Mouse (Mus musculus): Measurements from ENCODE around the gene Rgs16. TPM values are rescaled to one million over a fixed set of nuclear protein-coding genes. Genes with fewer than 3 reads are reported as not detected.

The Rgs16 gene
- polyA plus RNA-seq, 1 experiment from 2014 or later: 1.5 TPM

DNA sequence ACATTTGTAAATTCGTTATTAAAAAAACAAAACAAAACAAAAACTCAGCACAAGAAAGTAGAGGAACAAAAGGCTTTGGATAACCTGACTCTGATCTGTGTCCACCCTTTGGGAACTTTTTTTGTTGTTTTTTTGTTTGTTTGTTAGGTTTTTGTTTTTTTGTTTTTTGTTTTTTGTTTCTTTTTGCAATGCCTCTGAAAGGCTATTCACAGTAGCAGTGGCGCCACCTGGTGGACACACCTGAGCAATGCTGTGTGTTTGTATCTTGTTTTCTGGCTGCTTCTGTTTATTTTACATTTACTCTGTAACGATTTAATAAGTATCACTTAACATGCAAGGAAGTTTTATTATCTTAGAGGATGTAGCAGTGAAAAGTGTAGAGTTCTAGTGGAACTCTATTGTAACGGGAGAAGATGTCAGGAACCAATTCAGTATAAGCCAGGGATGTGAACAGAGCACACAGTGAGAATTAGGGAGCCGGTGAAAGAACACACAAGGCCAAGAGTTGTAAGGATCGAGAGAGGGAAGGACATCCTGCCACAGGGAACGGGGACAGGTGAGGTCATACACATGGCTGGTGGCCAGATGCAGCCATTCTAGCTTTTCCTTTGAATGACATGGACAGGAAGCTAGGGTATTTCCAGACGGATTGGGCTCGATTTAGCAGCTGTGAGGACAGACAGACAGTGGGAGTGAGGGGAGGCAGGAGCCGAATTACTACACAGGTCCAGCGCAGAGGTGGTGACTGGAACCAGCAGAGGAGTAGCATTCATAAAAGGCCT is 2.4 kb downstream of the Rgs16 start:
- Histone ChIP-seq H3K36me3 (ENCODE audit: control insufficient read depth, insufficient read depth, low read length) (no peaks in the 10 kb centered on the region), H3K27me3 (ENCODE audit: control insufficient read depth, insufficient read depth, low read length) (peaks cover 21% of the 10 kb centered on the region), H3K4me1 (ENCODE audit: control insufficient read depth, insufficient read depth, low read length) (peaks cover 4% of the 10 kb centered on the region; the same call in 1 of the 2 replicates), H3K27ac (ENCODE audit: low read depth, low read length) (no peak overlapping the region), H3K4me3 (ENCODE audit: low read length) (no peak overlapping the region), H3K9me3 (ENCODE audit: control insufficient read depth, low read length) (no peaks in the 10 kb centered on the region), H3K4me2 (replicated peaks; ENCODE audit: low read depth, low read length) (no peak overlapping the region), H3K9ac (ENCODE audit: low read depth, low read length) (no peak overlapping the region)
- 48% methylated on average over 11 of the region's 11 CpGs for WGBS
- no peak for ATAC-seq (ENCODE audit: low FRiP score, low TSS enrichment)

DNA sequence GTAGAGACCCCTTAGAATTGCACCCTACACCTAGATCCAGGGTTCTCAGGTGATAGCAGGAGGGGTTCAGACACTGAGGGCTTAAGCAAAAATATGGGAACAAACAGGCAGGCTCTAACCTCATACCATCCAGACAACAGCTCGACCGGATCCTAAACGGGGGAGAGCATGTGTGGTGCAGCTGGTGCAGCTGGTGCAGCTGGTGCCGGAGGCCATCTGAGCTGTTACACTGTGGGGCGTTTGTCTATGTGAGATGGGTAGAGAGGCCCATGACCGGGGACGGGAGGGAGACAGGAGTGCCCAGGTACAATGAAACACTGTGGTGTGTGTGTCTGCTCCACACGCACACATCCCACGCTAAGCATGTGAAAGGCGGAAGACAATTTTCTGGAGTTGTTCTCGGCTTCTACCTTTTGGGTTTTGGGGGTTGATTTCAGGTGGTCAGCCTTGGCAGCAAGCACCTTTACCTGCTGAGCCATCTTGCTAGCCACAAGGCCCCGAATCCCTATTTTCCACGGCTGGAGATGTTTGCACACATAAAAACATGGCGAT is 6.0 kb downstream of the Rgs16 start:
- Histone ChIP-seq H3K27me3 (ENCODE audit: control insufficient read depth, insufficient read depth, low read length) (peaks cover 2% of the 10 kb centered on the region; the same call in 1 of the 2 replicates), H3K9me3 (ENCODE audit: control insufficient read depth, low read length) (no peaks in the 10 kb centered on the region), H3K4me3 (ENCODE audit: low read length) (no peak overlapping the region), H3K36me3 (ENCODE audit: control insufficient read depth, insufficient read depth, low read length) (no peaks in the 10 kb centered on the region), H3K4me2 (replicated peaks; ENCODE audit: low read depth, low read length) (no peak overlapping the region), H3K9ac (ENCODE audit: low read depth, low read length) (no peak overlapping the region), H3K27ac (ENCODE audit: low read depth, low read length) (no peak overlapping the region), H3K4me1 (ENCODE audit: control insufficient read depth, insufficient read depth, low read length) (peaks cover 14% of the 10 kb centered on the region; the same call in 1 of the 2 replicates)
- no peak for ATAC-seq (ENCODE audit: low FRiP score, low TSS enrichment)
- 81% methylated on average over 14 of the region's 14 CpGs for WGBS

DNA sequence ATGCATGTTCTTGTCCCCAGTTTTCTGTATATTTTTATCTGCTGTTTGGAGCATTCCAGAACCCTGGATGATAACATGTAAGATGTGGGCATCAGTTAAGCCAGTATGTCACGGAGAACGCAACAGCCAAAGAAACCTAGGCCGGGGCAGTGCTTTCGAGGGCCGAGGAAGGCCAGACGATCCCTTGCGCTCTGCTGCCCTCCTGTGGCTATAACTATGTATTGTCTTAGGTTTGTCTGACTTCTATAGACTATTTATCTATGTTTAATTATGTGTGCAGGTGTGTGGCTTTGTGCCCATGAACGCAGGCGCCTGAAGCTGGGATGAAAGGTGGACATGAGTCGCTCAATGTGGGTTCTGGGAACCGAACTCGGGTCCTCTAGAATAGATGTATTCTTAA is 6.6 kb downstream of the Rgs16 start:
- no peak overlapping the region for H3K27ac ChIP-seq (ENCODE audit: low read depth, low read length)
- no peak overlapping the region for H3K4me2 ChIP-seq (replicated peaks; ENCODE audit: low read depth, low read length)
- no peak overlapping the region for H3K9ac ChIP-seq (ENCODE audit: low read depth, low read length)
- H3K4me1 ChIP-seq (ENCODE audit: control insufficient read depth, insufficient read depth, low read length): peaks cover 15% of the 10 kb centered on the region; the same call in 1 of the 2 replicates
- no peak overlapping the region for H3K4me3 ChIP-seq (ENCODE audit: low read length)
- H3K27me3 ChIP-seq (ENCODE audit: control insufficient read depth, insufficient read depth, low read length): no peaks in the 10 kb centered on the region
- ATAC-seq (ENCODE audit: low FRiP score, low TSS enrichment): no peak
- no peaks in the 10 kb centered on the region for H3K9me3 ChIP-seq (ENCODE audit: control insufficient read depth, low read length)
- H3K36me3 ChIP-seq (ENCODE audit: control insufficient read depth, insufficient read depth, low read length): no peaks in the 10 kb centered on the region
- 3% methylated on average over 12 of the region's 12 CpGs for WGBS

DNA sequence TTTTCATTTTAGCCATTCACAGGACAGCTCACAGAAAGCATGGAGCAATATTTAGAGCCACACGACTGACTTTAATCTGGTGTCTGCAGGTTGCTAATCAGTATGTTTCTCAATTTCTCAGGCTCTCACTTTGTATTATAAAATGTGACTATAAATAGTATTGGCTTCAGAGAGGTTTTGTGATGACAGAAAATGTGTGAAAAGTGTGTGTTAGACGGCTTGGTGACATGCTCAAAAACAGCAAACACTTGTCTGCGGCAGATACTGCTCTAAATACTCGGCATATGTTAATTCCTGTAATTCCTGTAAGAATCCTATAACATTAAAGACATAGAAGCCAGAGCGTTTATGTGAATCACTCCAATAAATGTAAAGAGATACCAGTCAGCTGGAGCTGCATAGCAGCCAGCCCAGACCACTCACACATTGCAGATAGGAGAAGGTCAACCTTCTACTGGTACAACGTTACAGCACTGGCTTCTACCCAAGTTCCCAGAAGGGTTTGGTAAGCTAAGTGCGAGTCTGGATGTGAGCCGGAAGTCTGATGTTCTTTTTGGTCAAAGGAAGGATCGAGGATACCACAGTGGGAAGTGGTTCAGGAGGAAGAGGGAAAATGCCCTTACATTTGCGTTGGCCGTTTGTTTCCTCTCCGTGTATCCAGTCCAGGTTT is 7.8 kb downstream of the Rgs16 start:
- WGBS: 60% methylated on average over 12 of the region's 12 CpGs
- no peak overlapping the region for H3K4me2 ChIP-seq (replicated peaks; ENCODE audit: low read depth, low read length)
- H3K27me3 ChIP-seq (ENCODE audit: control insufficient read depth, insufficient read depth, low read length): no peaks in the 10 kb centered on the region
- H3K9ac ChIP-seq (ENCODE audit: low read depth, low read length): no peak overlapping the region
- H3K27ac ChIP-seq (ENCODE audit: low read depth, low read length): 0 out of 2 replicates have a peak overlapping the region, but pooled peaks have one; percentile 4
- no peaks in the 10 kb centered on the region for H3K9me3 ChIP-seq (ENCODE audit: control insufficient read depth, low read length)
- ATAC-seq (ENCODE audit: low FRiP score, low TSS enrichment): no peak
- no peaks in the 10 kb centered on the region for H3K36me3 ChIP-seq (ENCODE audit: control insufficient read depth, insufficient read depth, low read length)
- H3K4me1 ChIP-seq (ENCODE audit: control insufficient read depth, insufficient read depth, low read length): peaks cover 20% of the 10 kb centered on the region; the same call in 1 of the 2 replicates
- H3K4me3 ChIP-seq (ENCODE audit: low read length): no peak overlapping the region

DNA sequence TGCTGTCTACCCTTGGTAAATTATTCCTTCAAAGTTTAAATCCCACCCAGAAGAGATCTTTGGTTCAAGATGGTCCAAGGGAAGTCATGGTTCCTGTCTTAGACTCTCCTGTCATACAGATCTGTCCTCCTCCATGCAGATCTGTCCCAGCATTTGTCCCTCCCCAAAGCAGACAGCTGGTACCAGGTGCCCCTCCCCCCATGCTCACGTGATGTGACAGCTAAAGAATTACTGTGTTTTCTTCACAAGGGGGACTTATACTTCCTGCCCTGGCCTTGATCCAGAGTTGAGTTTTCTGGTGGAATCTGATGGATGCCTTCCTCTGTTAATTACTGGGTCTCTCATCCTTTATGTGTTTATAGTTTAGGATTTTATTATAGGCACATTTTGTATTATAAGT is 8.4 kb downstream of the Rgs16 start:
- H3K4me1 ChIP-seq (ENCODE audit: control insufficient read depth, insufficient read depth, low read length): peaks cover 20% of the 10 kb centered on the region; the same call in 1 of the 2 replicates
- ATAC-seq (ENCODE audit: low FRiP score, low TSS enrichment): 0 out of 2 replicates have a peak, but pooled peaks have one; percentile 11
- H3K4me3 ChIP-seq (ENCODE audit: low read length): no peak overlapping the region
- H3K27me3 ChIP-seq (ENCODE audit: control insufficient read depth, insufficient read depth, low read length): no peaks in the 10 kb centered on the region
- WGBS: 6% methylated on average over 1 of the region's 1 CpGs
- H3K9me3 ChIP-seq (ENCODE audit: control insufficient read depth, low read length): no peaks in the 10 kb centered on the region
- no peaks in the 10 kb centered on the region for H3K36me3 ChIP-seq (ENCODE audit: control insufficient read depth, insufficient read depth, low read length)
- H3K9ac ChIP-seq (ENCODE audit: low read depth, low read length): no peak overlapping the region
- H3K4me2 ChIP-seq (replicated peaks; ENCODE audit: low read depth, low read length): peak overlapping the region; percentile 46; the same call in 1 of the 2 replicates
- H3K27ac ChIP-seq (ENCODE audit: low read depth, low read length): peak overlapping the region; percentile 4; the same call in 1 of the 2 replicates

DNA sequence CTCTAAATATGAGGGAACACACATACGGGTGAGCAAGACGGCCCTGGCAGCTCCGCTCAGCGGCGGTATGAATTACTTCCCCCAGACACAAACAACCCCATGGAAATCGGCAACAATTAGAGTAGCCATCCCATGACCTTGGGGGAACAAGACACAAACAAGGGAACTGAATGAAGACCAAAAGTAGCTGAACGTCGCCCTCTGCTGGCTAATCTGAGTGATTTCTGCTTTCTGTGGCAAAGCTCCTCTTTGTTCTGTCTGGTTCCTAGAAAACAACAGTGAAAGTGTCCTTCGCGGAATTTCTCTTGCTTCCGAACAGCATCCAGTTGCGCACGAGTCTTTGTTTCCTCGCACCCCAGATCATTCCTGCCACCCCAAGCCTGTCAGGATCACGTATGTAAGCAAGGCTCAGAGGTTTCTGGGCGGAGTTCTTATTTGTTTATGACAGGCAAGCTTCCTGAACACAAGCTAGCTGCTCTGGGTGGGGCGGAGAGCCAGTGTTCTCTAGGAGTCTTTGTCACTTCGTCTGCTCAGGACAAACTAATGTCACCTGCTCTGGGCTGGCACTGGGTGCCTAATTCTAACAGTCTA is 9.2 kb downstream of the Rgs16 start, which contains the start of gene Rnasel:
Gene Rnasel (plus strand): TSS at position 216 of the 591 bp plus-strand sequence.
- peak within 1 kb of the TSS; percentile 46 for H3K4me2 ChIP-seq (replicated peaks; ENCODE audit: low read depth, low read length)
- ATAC-seq (ENCODE audit: low FRiP score, low TSS enrichment): peak; percentile 68
- peak within 1 kb of the TSS; percentile 10; the same call in 1 of the 2 replicates for H3K27ac ChIP-seq (ENCODE audit: low read depth, low read length)
- no peaks in the 10 kb centered on the region for H3K36me3 ChIP-seq (ENCODE audit: control insufficient read depth, insufficient read depth, low read length)
- WGBS: 3% methylated on average over 18 of the region's 18 CpGs
- no peaks in the 10 kb centered on the region for H3K27me3 ChIP-seq (ENCODE audit: control insufficient read depth, insufficient read depth, low read length)
- H3K4me3 ChIP-seq (ENCODE audit: low read length): peak within 1 kb of the TSS; percentile 21
- peak within 1 kb of the TSS; percentile 42 for H3K9ac ChIP-seq (ENCODE audit: low read depth, low read length)
- no peaks in the 10 kb centered on the region for H3K9me3 ChIP-seq (ENCODE audit: control insufficient read depth, low read length)
- peaks cover 20% of the 10 kb centered on the region; the same call in 1 of the 2 replicates for H3K4me1 ChIP-seq (ENCODE audit: control insufficient read depth, insufficient read depth, low read length)

DNA sequence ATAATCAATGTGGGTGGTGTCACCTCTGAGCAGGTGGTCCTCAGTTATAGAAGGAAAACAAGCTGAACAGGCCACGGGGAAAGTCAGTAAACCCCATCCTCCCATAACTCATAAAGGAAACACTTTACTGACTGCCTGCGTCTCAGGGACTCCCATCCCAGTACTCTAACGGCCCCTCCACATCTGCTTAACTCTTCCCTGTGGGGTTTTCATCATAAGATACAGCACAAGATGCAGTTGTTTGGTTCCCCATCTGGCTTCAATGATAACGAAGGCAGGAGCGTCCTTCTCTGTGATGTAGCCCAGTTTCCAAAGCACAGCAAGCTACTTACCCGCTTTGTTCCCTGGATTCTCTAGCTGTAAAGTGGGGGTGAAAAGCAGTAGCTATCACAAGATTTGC is 9.9 kb downstream of the Rgs16 start:
- no peak overlapping the region for H3K27ac ChIP-seq (ENCODE audit: low read depth, low read length)
- H3K36me3 ChIP-seq (ENCODE audit: control insufficient read depth, insufficient read depth, low read length): no peaks in the 10 kb centered on the region
- peak overlapping the region; percentile 46 for H3K4me2 ChIP-seq (replicated peaks; ENCODE audit: low read depth, low read length)
- no peaks in the 10 kb centered on the region for H3K9me3 ChIP-seq (ENCODE audit: control insufficient read depth, low read length)
- H3K9ac ChIP-seq (ENCODE audit: low read depth, low read length): peak overlapping the region; percentile 42
- H3K4me1 ChIP-seq (ENCODE audit: control insufficient read depth, insufficient read depth, low read length): peaks cover 20% of the 10 kb centered on the region; the same call in 1 of the 2 replicates
- no peak for ATAC-seq (ENCODE audit: low FRiP score, low TSS enrichment)
- 56% methylated on average over 6 of the region's 6 CpGs for WGBS
- H3K4me3 ChIP-seq (ENCODE audit: low read length): peak overlapping the region; percentile 21
- H3K27me3 ChIP-seq (ENCODE audit: control insufficient read depth, insufficient read depth, low read length): no peaks in the 10 kb centered on the region

DNA sequence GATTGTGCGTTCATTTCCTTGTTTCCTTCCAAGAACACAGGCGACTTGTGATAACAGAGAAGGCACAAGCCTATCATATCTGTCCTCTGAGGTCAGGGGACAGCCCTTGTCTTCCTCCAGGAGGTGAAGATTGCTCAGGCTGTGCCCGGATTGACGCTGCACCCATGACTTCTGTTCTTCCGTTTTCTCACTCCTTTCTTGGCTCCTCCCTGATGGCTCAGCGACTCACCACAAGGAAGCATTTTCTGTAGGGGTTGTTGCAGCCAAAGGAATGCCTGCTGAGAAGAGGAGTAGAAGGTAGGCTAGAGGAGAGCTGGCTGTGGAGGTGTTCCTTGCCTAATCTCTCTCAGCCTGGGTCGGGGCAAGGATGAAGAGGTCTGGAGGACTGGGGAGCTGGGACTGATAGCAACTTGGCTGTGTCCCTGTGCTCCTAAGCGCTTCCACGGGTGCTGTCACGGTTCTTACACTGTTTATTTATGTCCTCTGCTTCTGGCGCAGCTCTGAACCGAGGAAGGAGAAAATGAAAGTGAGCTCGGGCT is 11.7 kb downstream of the Rgs16 start:
- H3K27ac ChIP-seq (ENCODE audit: low read depth, low read length): no peak overlapping the region
- 35% methylated on average over 13 of the region's 13 CpGs for WGBS
- H3K27me3 ChIP-seq (ENCODE audit: control insufficient read depth, insufficient read depth, low read length): no peaks in the 10 kb centered on the region
- H3K9me3 ChIP-seq (ENCODE audit: control insufficient read depth, low read length): no peaks in the 10 kb centered on the region
- H3K4me2 ChIP-seq (replicated peaks; ENCODE audit: low read depth, low read length): peak overlapping the region; percentile 50
- peak overlapping the region; percentile 22 for H3K4me3 ChIP-seq (ENCODE audit: low read length)
- ATAC-seq (ENCODE audit: low FRiP score, low TSS enrichment): 0 out of 2 replicates have a peak, but pooled peaks have one; percentile 10
- H3K9ac ChIP-seq (ENCODE audit: low read depth, low read length): peak overlapping the region; percentile 40; the same call in 1 of the 2 replicates
- peaks cover 20% of the 10 kb centered on the region; the same call in 1 of the 2 replicates for H3K4me1 ChIP-seq (ENCODE audit: control insufficient read depth, insufficient read depth, low read length)
- H3K36me3 ChIP-seq (ENCODE audit: control insufficient read depth, insufficient read depth, low read length): no peaks in the 10 kb centered on the region

Measured in kidney, embryonic 14.5 days (tissue).